Mouse (Mus musculus): ENCODE measurements at regions not wholly inside any gene's neighbourhood (a gene's known extent, or its start where the extent isn't known, plus 50 kb on each side); places are given as distances from the start of the nearest gene placed in this dataset.

DNA sequence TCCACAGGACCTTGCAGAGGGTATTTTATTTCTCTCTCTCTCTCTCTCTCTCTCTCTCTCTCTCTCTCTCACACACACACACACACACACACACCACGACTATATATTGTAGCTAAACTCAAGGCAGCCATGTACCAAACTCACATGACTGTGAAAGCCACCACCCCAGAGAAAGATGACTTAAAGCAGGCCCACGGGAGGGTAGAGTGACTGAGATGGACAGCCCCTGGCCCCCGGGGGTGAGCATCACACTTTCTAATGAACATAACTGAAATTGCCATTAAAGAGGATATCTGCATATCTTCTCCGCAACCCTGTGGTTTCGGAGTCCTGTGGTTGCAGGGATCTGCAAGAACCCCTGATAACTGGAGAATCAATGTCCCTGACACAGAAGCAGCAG lies 197.1 kb upstream of the Spdye4c start:
- TF ChIP-seq CTCF (IDR thresholded peaks at IDR 0.05; ENCODE audit: low read depth), result no peak
- no peak for TF ChIP-seq EP300 (IDR thresholded peaks at IDR 0.05; ENCODE audit: low read depth)
